ENCODE assay signal across 19 mouse cellular contexts in genomic region chr1:118909051-118909450, GRCm38 (mm10).
DNase-seq lines count a peak whose midpoint lies in the region; ATAC-seq lines count a peak whose summit lies in the region.
"Had no signal": no experiment of that assay in that cellular context is flagged by ENCODE, and none has a peak within 500 bp of the region (broad histone marks: within the 10 kb centered on the region; RNA-seq: fewer than 3 reads in every experiment).

No protein-coding gene starts in this region.

- no peak for DNase-seq in midbrain, embryonic 10.5 days (ENCODE audit: low spot score)
- DNase-seq in layer of hippocampus, adult 9-11 months: peak; percentile 74
- no peak for DNase-seq in embryo, embryonic 10.5 days (ENCODE audit: low spot score)
- DNase-seq: adrenal gland, postnatal 36 days; embryo, embryonic 11 days; gastrocnemius, postnatal 25 days; lung, embryonic 14.5 days; lung, postnatal 4 days had no signal

- H3K9ac ChIP-seq in forebrain, embryonic 13.5 days: no peak overlapping the region
- no peak overlapping the region for H3K9ac ChIP-seq in forebrain, embryonic 12.5 days
- H3K9ac ChIP-seq in midbrain, embryonic 15.5 days: no peak overlapping the region
- no peak overlapping the region for H3K9ac ChIP-seq in limb, embryonic 15.5 days
- H3K9ac ChIP-seq: hindbrain, embryonic 14.5 days; lung, embryonic 14.5 days; neural tube, embryonic 13.5 days had no signal

- H3K4me2 ChIP-seq in forebrain, embryonic 13.5 days: no peak overlapping the region
- no peak overlapping the region for H3K4me2 ChIP-seq in forebrain, embryonic 12.5 days
- H3K4me2 ChIP-seq in midbrain, embryonic 15.5 days: no peak overlapping the region
- H3K4me2 ChIP-seq in limb, embryonic 15.5 days: no peak overlapping the region
- H3K4me2 ChIP-seq: hindbrain, embryonic 14.5 days; lung, embryonic 14.5 days; midbrain, embryonic 11.5 days; neural tube, embryonic 13.5 days had no signal

- WGBS in forebrain, embryonic 13.5 days: 82% methylated on average over 3 of the region's 3 CpGs
- WGBS in forebrain, embryonic 12.5 days: 92% methylated on average over 3 of the region's 3 CpGs
- WGBS in midbrain, embryonic 10.5 days: 92% methylated on average over 3 of the region's 3 CpGs
- 95% methylated on average over 3 of the region's 3 CpGs for WGBS in midbrain, embryonic 15.5 days
- WGBS in limb, embryonic 15.5 days: 76% methylated on average over 3 of the region's 3 CpGs

- peaks cover 69% of the 10 kb centered on the region for H3K4me1 ChIP-seq in forebrain, embryonic 13.5 days
- H3K4me1 ChIP-seq in forebrain, embryonic 12.5 days: peaks cover 72% of the 10 kb centered on the region
- peaks cover 75% of the 10 kb centered on the region for H3K4me1 ChIP-seq in midbrain, embryonic 10.5 days
- H3K4me1 ChIP-seq in midbrain, embryonic 15.5 days: peaks cover 44% of the 10 kb centered on the region
- H3K4me1 ChIP-seq in limb, embryonic 15.5 days: peaks cover 87% of the 10 kb centered on the region

- ATAC-seq in forebrain, embryonic 13.5 days: no peak
- no peak for ATAC-seq in forebrain, embryonic 12.5 days (ENCODE audit: low FRiP score)
- no peak for ATAC-seq in midbrain, embryonic 15.5 days (replicated peaks)
- ATAC-seq in limb, embryonic 15.5 days (ENCODE audit: insufficient number of reproducible peaks, low FRiP score, low TSS enrichment, low read depth): no peak
- ATAC-seq: activated CD4-positive, CD25-positive, alpha-beta regulatory T cell, adult 4 months; intestine, postnatal 0 days; Patski had no signal

- no peaks in the 10 kb centered on the region for H3K36me3 ChIP-seq in forebrain, embryonic 13.5 days (ENCODE audit: poor library complexity, severe bottlenecking)
- H3K36me3 ChIP-seq in forebrain, embryonic 12.5 days (replicated peaks): no peaks in the 10 kb centered on the region
- no peaks in the 10 kb centered on the region for H3K36me3 ChIP-seq in midbrain, embryonic 10.5 days
- no peaks in the 10 kb centered on the region for H3K36me3 ChIP-seq in midbrain, embryonic 15.5 days (replicated peaks)
- H3K36me3 ChIP-seq in limb, embryonic 15.5 days: no peaks in the 10 kb centered on the region
- H3K36me3 ChIP-seq: neural tube, embryonic 13.5 days had no signal

- no peak overlapping the region for H3K4me3 ChIP-seq in forebrain, embryonic 13.5 days
- no peak overlapping the region for H3K4me3 ChIP-seq in forebrain, embryonic 12.5 days (replicated peaks)
- H3K4me3 ChIP-seq in midbrain, embryonic 10.5 days: no peak overlapping the region
- H3K4me3 ChIP-seq in midbrain, embryonic 15.5 days: no peak overlapping the region
- no peak overlapping the region for H3K4me3 ChIP-seq in limb, embryonic 15.5 days
- H3K4me3 ChIP-seq: neural tube, embryonic 13.5 days had no signal

- no peaks in the 10 kb centered on the region for H3K9me3 ChIP-seq in forebrain, embryonic 13.5 days (replicated peaks)
- H3K9me3 ChIP-seq in forebrain, embryonic 12.5 days: no peaks in the 10 kb centered on the region
- no peaks in the 10 kb centered on the region for H3K9me3 ChIP-seq in midbrain, embryonic 10.5 days (replicated peaks)
- no peaks in the 10 kb centered on the region for H3K9me3 ChIP-seq in midbrain, embryonic 15.5 days
- no peaks in the 10 kb centered on the region for H3K9me3 ChIP-seq in limb, embryonic 15.5 days
- H3K9me3 ChIP-seq: neural tube, embryonic 13.5 days had no signal

- H3K27ac ChIP-seq in forebrain, embryonic 13.5 days: peak overlapping the region; percentile 75; the same call in 1 of the 2 replicates
- no peak overlapping the region for H3K27ac ChIP-seq in forebrain, embryonic 12.5 days
- H3K27ac ChIP-seq in midbrain, embryonic 10.5 days (replicated peaks): 0 out of 2 replicates have a peak overlapping the region, but pooled peaks have one; percentile 64
- no peak overlapping the region for H3K27ac ChIP-seq in midbrain, embryonic 15.5 days
- H3K27ac ChIP-seq in limb, embryonic 15.5 days: peak overlapping the region; percentile 1; the same call in 1 of the 2 replicates
- H3K27ac ChIP-seq: hindbrain, embryonic 14.5 days; kidney, postnatal 0 days; neural tube, embryonic 13.5 days had no signal

- H3K27me3 ChIP-seq in forebrain, embryonic 13.5 days: 0 out of 2 replicates have a peak, but pooled peaks cover 5% of the 10 kb centered on the region
- peaks cover 30% of the 10 kb centered on the region for H3K27me3 ChIP-seq in forebrain, embryonic 12.5 days
- peaks cover 85% of the 10 kb centered on the region for H3K27me3 ChIP-seq in midbrain, embryonic 10.5 days (ENCODE audit: low read depth, poor library complexity, severe bottlenecking)
- H3K27me3 ChIP-seq in midbrain, embryonic 15.5 days (replicated peaks): no peaks in the 10 kb centered on the region
- no peaks in the 10 kb centered on the region for H3K27me3 ChIP-seq in limb, embryonic 15.5 days
- H3K27me3 ChIP-seq: Patski had no signal

Comparison
In these comparisons a context has a peak if more than half of its experiments do, and no peak if none do; other contexts are left out.
1. H3K27ac ChIP-seq: peak in forebrain, embryonic 13.5 days (single experiment), midbrain, embryonic 10.5 days (single experiment) and limb, embryonic 15.5 days (single experiment); none in forebrain, embryonic 12.5 days (single experiment) and midbrain, embryonic 15.5 days (single experiment).